Mouse (Mus musculus): Measurements from ENCODE around the gene Tbc1d8. TPM values are rescaled to one million over a fixed set of nuclear protein-coding genes. Genes with fewer than 3 reads are reported as not detected.

Gene Tbc1d8
- total RNA-seq, 2 experiments from 2014 or later: 13.9 to 16.8 TPM

DNA sequence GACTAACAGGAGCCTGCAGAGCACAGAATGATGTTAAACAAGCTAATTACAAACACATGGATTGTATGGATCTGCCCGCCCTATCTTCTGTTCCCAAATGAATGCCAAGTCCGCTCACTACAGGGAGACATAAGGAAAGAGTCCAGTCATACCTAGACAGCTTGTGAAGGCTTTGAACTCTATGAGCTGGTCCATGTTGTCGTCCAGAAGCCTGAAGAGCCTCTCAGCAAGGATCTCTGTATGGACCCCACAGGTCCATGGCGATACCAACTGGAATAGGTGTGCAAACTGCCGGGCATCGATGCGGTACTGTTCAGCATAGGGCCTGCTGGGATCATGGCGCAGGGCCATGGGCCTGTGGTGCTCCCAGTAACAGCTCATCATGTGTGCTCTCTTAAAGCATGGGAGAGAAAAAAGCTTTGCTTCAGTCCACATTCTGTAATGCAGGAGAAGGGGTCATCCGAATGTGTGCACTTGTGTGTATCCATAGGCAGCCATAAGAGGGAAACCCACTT lies 101.8 kb downstream of the Tbc1d8 start:
- DNase-seq (ENCODE audit: low spot score in 2 of 2): no peak
- intact Hi-C loops (cut with DNase I): no loop called here

- intact Hi-C loops (cut with DNase I): no loop called here
- DNase-seq (ENCODE audit: low spot score in 2 of 2): no peak
Observed at GRCm38 (mm10) chr1:39376121-39376520, 102.4 kb downstream of the Tbc1d8 start.

DNA sequence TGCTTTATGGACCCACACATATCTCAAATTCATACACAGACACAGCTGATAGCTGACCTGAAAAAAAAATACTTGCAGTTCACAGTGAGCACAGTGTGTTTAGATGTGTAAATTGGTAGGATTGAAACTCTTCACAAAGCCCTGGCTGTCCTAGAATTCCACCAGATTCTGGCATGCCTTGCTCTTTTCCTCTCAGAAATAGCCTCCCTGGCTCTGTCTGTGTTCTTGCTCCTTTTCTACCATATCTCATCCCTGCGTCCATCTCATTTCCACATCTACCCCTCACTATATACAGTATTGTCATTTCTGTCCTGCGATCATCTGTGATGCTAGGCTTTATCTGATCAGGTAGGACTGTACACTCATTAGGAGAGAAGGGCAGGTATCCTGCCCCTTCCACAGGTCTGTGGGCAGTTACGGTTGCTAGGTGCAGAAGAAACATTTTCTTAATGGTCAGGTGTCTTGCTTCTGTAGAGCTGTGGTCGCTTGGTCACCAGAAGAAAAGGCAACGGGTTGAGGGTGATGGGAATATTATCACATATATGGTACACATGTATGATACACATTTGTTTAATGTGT lies 104.2 kb downstream of the Tbc1d8 start:
- intact Hi-C loops (cut with DNase I): no loop called here
- no peak for DNase-seq (ENCODE audit: low spot score in 2 of 2)

GRCm38 (mm10) chr1:39373378-39373777 lies 105.2 kb downstream of the Tbc1d8 start:
- DNase-seq (ENCODE audit: low spot score in 2 of 2): no peak
- intact Hi-C loops (cut with DNase I): no loop called here

- intact Hi-C loops (cut with DNase I): no loop called here
- DNase-seq (ENCODE audit: low spot score in 2 of 2): no peak
Observed at GRCm38 (mm10) chr1:39372220-39372843, 106.2 kb downstream of the Tbc1d8 start.

DNA sequence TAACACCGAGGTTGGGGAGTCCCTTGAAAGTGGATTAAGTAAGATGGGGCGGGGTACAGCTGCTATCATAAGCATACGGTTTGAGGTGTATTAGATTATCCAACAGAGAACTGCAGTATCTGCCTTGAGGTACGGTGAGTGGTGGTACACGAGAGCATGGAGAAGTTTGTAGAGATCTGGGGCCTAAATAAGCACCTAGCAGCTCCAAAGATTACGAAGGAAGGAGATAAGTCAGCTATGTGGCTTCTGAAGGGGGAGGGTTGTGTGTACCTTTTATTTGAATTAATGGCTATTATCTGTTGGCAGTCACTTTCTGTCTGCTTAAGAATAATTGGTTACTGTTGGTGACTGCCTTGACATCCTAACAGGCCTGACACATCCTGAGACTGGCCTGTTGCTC lies 108.1 kb downstream of the Tbc1d8 start:
- DNase-seq (ENCODE audit: low spot score in 2 of 2): no peak
- intact Hi-C loops (cut with DNase I): no loop called here

DNA sequence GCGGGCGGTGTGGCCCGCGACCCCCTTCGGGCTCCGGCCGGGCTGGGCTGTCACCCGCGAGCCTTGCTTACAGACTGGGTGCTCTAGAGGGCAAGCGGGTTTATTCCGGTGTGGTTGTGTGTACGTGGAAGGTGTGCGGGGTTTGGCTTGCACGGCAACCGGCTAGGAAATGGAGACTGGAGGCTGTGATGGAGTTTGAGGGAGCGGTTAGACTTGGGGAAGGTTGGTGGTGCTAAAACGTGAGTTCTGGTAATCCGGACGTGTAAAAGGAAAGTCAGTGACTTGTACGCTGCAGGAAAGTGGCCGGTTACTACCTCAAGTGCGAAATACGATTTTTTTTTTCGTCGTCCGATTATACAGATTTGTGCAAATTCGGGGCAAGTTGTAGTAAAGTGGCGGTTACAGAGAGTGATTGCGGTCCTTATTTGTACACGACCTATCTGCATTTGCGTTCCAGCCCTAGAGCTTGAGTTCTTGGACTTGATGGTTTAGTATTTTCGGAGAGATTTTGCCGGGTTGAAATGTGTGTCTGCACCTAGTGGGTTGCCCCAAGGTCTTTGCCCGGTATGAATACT lies 110.2 kb downstream of the Tbc1d8 start:
- intact Hi-C loops (cut with DNase I): loop anchor here (10.0 kb wide), 1 partner anchor 474 kb away; the partner anchor contains the start of gene Chst10
- peak in 1 of 2 experiments; percentile 26 for DNase-seq (ENCODE audit: low spot score in 2 of 2)

- peak; percentile 98 for DNase-seq (ENCODE audit: low spot score in 2 of 2)
- intact Hi-C loops (cut with DNase I): loop anchor here (10.0 kb wide), 1 partner anchor 473 kb away; the partner anchor contains the start of gene Chst10
Observed at GRCm38 (mm10) chr1:39367601-39368266, 110.8 kb downstream of the Tbc1d8 start, which contains the start of gene Rpl31. TSS of gene Rpl31 (plus strand) at chr1:39367842.

- intact Hi-C loops (cut with DNase I): loop anchor here (10.0 kb wide), 1 partner anchor 472 kb away; the partner anchor contains the start of gene Chst10
Observed at GRCm38 (mm10) chr1:39367045-39367444, 111.5 kb downstream of the Tbc1d8 start.

GRCm38 (mm10) chr1:39365562-39365961 lies 113.0 kb downstream of the Tbc1d8 start:
- DNase-seq (ENCODE audit: low spot score in 2 of 2): no peak
- intact Hi-C loops (cut with DNase I): loop anchor here (10.0 kb wide), 1 partner anchor 471 kb away; the partner anchor contains the start of gene Chst10

More at GRCm38 (mm10) chr1:39367045-39367444, 111.5 kb downstream of the Tbc1d8 start:
- no peak for DNase-seq (ENCODE audit: low spot score in 2 of 2)

- intact Hi-C loops (cut with DNase I): loop anchor here (10.0 kb wide), 1 partner anchor 468 kb away; the partner anchor contains the start of gene Chst10
- DNase-seq (ENCODE audit: low spot score in 2 of 2): no peak
Observed at GRCm38 (mm10) chr1:39362515-39362893, 116.1 kb downstream of the Tbc1d8 start.

- no peak for DNase-seq (ENCODE audit: low spot score in 2 of 2)
- intact Hi-C loops (cut with DNase I): loop anchor here (10.0 kb wide), 1 partner anchor 467 kb away; the partner anchor contains the start of gene Chst10
Observed at GRCm38 (mm10) chr1:39361754-39362514, 116.6 kb downstream of the Tbc1d8 start.

DNA sequence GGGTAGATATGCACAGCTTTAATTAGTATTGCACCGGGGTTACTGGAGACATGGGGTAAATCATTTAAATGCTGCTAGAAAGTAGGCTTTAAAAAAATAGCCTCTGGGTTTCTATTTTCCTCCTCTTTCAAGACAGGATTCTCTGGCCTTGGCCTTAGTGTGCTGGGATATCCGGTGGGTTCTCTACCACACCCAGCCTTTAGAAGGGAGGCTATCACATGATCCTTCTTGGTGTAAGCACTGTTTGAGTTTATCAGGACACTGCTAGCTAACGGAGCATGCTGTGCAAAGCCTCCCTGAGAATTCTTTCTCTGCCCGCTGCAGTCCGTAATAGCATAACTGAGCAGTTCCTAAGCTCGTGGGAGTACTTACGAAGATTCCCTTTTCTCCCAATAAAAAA lies 129.1 kb downstream of the Tbc1d8 start:
- DNase-seq (ENCODE audit: low spot score in 2 of 2): no peak
- intact Hi-C loops (cut with DNase I): loop anchor here (10.0 kb wide), 1 partner anchor 155 kb away; the partner anchor contains the start of gene Npas2

DNA sequence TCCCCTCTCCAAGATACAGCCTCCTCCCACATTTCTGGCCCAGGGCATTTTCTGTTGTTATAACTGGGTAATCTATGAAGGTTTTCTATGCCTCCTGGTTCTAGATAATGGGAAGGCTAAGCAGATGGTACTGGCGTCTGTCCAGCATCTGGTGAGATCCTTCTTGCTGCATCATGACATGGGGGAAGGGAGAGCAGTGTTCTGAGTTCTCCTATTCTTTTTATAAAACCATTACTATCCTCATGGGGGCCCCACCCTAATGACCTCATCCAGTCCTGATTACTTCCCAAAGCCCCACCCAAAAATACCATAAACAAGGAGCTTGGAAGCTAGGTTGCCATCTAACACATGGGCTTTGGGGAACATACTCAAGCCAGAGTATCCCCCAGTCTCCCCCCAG lies 129.6 kb downstream of the Tbc1d8 start:
- DNase-seq (ENCODE audit: low spot score in 2 of 2): peak in 1 of 2 experiments; percentile 60
- intact Hi-C loops (cut with DNase I): loop anchor here (10.0 kb wide), 1 partner anchor 154 kb away; the partner anchor contains the start of gene Npas2

DNA sequence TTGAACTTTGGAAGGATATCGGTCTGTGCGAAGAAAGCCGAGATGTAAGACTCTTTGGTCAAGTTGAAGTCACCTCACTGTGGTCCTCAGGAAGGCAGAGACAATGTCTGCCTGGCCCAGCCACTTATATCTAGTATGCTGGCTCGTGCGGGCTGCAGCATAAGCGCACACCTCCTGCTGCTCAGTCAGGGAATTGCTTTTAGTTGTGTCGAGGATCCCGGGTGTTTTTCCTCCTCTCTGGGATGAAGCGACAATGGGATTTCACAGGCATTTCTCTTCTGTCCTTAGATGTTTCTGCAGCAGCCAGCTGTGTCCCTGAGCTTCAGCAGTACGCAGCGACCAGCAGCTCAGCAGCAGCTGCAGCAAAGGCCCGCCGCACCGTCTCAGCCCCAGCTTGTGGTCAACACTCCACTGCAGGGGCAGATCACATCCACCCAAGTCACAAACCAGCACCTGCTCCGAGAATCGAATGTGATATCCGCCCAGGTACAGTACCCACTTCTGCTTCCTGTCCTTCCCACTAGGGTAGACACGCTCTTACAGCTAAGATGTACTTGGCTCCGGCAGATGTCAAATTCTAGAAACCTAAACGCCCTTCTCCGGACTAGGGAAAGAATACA lies 133.5 kb downstream of the Tbc1d8 start:
- peak in 1 of 2 experiments; percentile 51 for DNase-seq (ENCODE audit: low spot score in 2 of 2)
- intact Hi-C loops (cut with DNase I): loop anchor here (10.0 kb wide), 1 partner anchor 150 kb away; the partner anchor contains the start of gene Npas2

DNA sequence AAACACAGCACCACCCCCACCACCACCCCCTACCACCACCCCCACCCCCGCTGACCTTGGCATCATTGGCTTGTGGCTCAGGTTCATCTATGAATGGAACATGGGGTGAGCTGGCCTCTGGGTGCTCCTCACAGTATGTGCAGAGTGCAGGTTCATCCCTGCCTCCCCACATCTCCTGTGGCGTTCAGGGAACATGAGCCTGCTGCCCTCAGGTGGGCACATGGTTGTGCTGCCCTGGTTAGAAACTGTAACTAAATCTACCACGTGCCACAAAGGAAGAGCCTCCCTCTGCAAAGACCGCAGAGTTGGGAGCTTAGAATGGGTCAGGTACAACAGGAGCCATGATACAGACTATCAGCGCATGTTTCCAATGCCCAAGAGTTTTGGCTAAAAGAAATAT lies 135.3 kb downstream of the Tbc1d8 start:
- DNase-seq (ENCODE audit: low spot score in 2 of 2): no peak
- intact Hi-C loops (cut with DNase I): loop anchor here (10.0 kb wide), 1 partner anchor 148 kb away; the partner anchor contains the start of gene Npas2

DNA sequence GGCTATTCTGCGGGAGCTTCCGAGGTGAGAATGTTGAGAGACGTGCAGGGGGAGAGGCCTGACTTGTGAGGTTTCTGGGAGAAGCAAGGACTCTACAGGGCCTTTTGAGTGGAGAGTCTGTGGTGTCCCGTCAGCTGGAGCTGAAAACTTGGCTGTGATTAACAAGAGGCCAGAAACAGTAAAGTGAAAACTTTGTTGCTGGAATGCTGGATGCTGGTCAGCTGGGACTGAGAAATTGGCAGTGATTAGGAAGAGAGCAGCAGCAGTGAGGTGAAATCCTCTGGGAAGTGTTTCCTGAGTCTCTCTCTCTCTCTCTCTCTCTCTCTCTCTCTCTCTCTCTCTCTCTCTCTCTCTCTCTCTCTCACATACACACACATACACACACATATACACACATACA lies 136.7 kb downstream of the Tbc1d8 start:
- intact Hi-C loops (cut with DNase I): loop anchor here (2.0 to 10.0 kb wide), 2 partner anchors 147 to 331 kb away; partner anchors contain the start of gene Npas2

GRCm38 (mm10) chr1:39340647-39341046 lies 137.9 kb downstream of the Tbc1d8 start:
- DNase-seq (ENCODE audit: low spot score in 2 of 2): peak; percentile 58 to 61
- intact Hi-C loops (cut with DNase I): loop anchor here (2.0 to 10.0 kb wide), 2 partner anchors 146 to 330 kb away; partner anchors contain the start of gene Npas2

More for the DNA sequence above, 136.7 kb downstream of the Tbc1d8 start:
- DNase-seq (ENCODE audit: low spot score in 2 of 2): no peak

All from left cerebral cortex, postnatal 14 days (tissue).